Mouse (Mus musculus) lung, embryonic 15.5 days (tissue): Measurements from ENCODE around the gene Enho. TPM values are rescaled to one million over a fixed set of nuclear protein-coding genes. Genes with fewer than 3 reads are reported as not detected.

Source experiments
- ATAC-seq: fragments of 200-750 bp; cut with Nextera tagmentation; 2 replicates; pipeline ENCODE4 v1.8.0; 2017; ENCODE audit warnings: moderate number of reproducible peaks, borderline replicate concordance; ENCODE audit not compliant: low FRiP score, low TSS enrichment; ENCODE audit errors: extremely low read depth
- H3K27ac ChIP-seq: fragments of 300-500 bp; sonication (generic); 2 replicates; pipeline ENCODE4 v1.5.1; 2015; ENCODE audit warnings: moderate library complexity, mild to moderate bottlenecking, inconsistent platforms
- H3K27me3 ChIP-seq: fragments of 300-500 bp; sonication (generic); 2 replicates; pipeline ENCODE4 v1.6.1; 2015; ENCODE audit warnings: inconsistent platforms
- H3K36me3 ChIP-seq: fragments of 300-500 bp; sonication (generic); 2 replicates; pipeline ENCODE4 v1.6.1; 2015; ENCODE audit warnings: inconsistent platforms
- H3K4me1 ChIP-seq: fragments of 300-500 bp; sonication (generic); 2 replicates; pipeline ENCODE4 v1.6.1; 2015; ENCODE audit warnings: inconsistent platforms
- H3K4me2 ChIP-seq: fragments of 300-500 bp; sonication (generic); 2 replicates; pipeline ENCODE4 v1.6.1; 2015; ENCODE audit warnings: inconsistent platforms, mild to moderate bottlenecking, moderate library complexity
- H3K4me3 ChIP-seq: fragments of 300-500 bp; sonication (generic); 2 replicates; pipeline ENCODE4 v1.5.1; 2015; ENCODE audit warnings: mild to moderate bottlenecking, inconsistent platforms
- H3K9ac ChIP-seq: fragments of 300-500 bp; sonication (generic); 2 replicates; pipeline ENCODE4 v1.6.1; 2015; ENCODE audit warnings: inconsistent platforms
- H3K9me3 ChIP-seq: fragments of 300-500 bp; sonication (generic); 2 replicates; pipeline ENCODE4 v1.6.1; 2016; ENCODE audit warnings: inconsistent platforms
- WGBS: fragments of 180-500 bp; shearing (Covaris S2); methylation state at CpG from one replicate; pipeline ENCODE4 v1.1.7; 2015; 5-methylcytosine and 5-hydroxymethylcytosine counted together
- polyA plus RNA-seq: library from polyadenylated mRNA; unstranded; fragments of >200 nt; fragmentation: Nextera tagmentation; extraction: Ambion mirVana; gene quantifications from 2 replicates; pipeline ENCODE4 v1.2.1, GENCODE M21; 2015

Gene Enho
- polyA plus RNA-seq, 1 experiment from 2014 or later, result 8.1 TPM

- WGBS, result 65% methylated on average over 4 of the region's 4 CpGs
- Histone ChIP-seq H3K36me3 (no peaks in the 10 kb centered on the region), H3K4me3 (no peak overlapping the region), H3K27ac (no peak overlapping the region), H3K9me3 (no peaks in the 10 kb centered on the region), H3K9ac (no peak overlapping the region), H3K4me2 (no peak overlapping the region), H3K4me1 (no peaks in the 10 kb centered on the region), H3K27me3 (no peaks in the 10 kb centered on the region)
- no peak for ATAC-seq
These were observed 37.3 kb downstream of the Enho start for GRCm38 (mm10) chr4:41602818-41603217.

Other genes with a start within 250 kb of the Enho start
- gene Kif24, start 175.4 kb downstream of the Enho start, polyA plus RNA-seq, result 8.2 and 8.3 TPM in 2 replicates
- 48.2 and 49.0 TPM in 2 replicates for gene Nudt2, start 175.2 kb downstream of the Enho start, polyA plus RNA-seq
- gene AI464131, start 137.2 kb downstream of the Enho start, polyA plus RNA-seq, result 3.5 and 4.2 TPM in 2 replicates
- 6.4 and 7.3 TPM in 2 replicates for gene 1110017D15Rik, start 123.0 kb downstream of the Enho start, polyA plus RNA-seq
- 2.0 and 2.2 TPM in 2 replicates for gene Fam219a, start 70.8 kb downstream of the Enho start, polyA plus RNA-seq
- 2.9 and 3.3 TPM in 2 replicates for gene Dnaic1, start 70.5 kb downstream of the Enho start, polyA plus RNA-seq
- 7.8 TPM in 2 replicates for gene Cntfr, start 56.8 kb upstream of the Enho start, polyA plus RNA-seq
- 131 and 136 TPM in 2 replicates for gene Il11ra1, start 59.7 kb upstream of the Enho start, polyA plus RNA-seq
- gene Rpp25l, start 73.2 kb upstream of the Enho start, polyA plus RNA-seq, result 80.4 and 89.8 TPM in 2 replicates
- gene Dctn3, start 82.8 kb upstream of the Enho start, polyA plus RNA-seq, result 133 and 136 TPM in 2 replicates
- gene Arid3c, start 90.8 kb upstream of the Enho start, polyA plus RNA-seq, result not detected in 2 replicates
- gene Galt, start 114.9 kb upstream of the Enho start, polyA plus RNA-seq, result 29.2 and 30.8 TPM in 2 replicates
- 75.5 and 80.2 TPM in 2 replicates for gene Sigmar1, start 115.8 kb upstream of the Enho start, polyA plus RNA-seq
- gene Ccl27a, start 133.9 kb upstream of the Enho start, polyA plus RNA-seq, result 28.8 and 30.5 TPM in 2 replicates